Comparison of ENCODE assay signal across 9 mouse cellular contexts in genomic region chr15:79847100-79847499, GRCm38 (mm10). TPM values are rescaled to one million over a fixed set of nuclear protein-coding genes. Genes with fewer than 3 reads are reported as not detected.
DNase-seq lines count a peak whose midpoint lies in the region; ATAC-seq and TF ChIP-seq lines count a peak whose summit lies in the region.
"Had no signal": no experiment of that assay in that cellular context is flagged by ENCODE, and none has a peak within 500 bp of the region (broad histone marks: within the 10 kb centered on the region; RNA-seq: fewer than 3 reads in every experiment).

No protein-coding gene starts in this region.

- H3K4me1 ChIP-seq in heart, adult 2 months (ENCODE audit: control insufficient read depth, insufficient read depth, low read length): peaks cover 4% of the 10 kb centered on the region; the same call in 1 of the 2 replicates
- H3K4me1 ChIP-seq in heart, embryonic 10.5 days: peaks cover 13% of the 10 kb centered on the region
- H3K4me1 ChIP-seq in forebrain, embryonic 11.5 days (replicated peaks; ENCODE audit: control insufficient read depth, insufficient read depth, low read length): peaks cover 2% of the 10 kb centered on the region

- H3K27me3 ChIP-seq in heart, adult 2 months (ENCODE audit: control insufficient read depth, insufficient read depth, low read length): no peaks in the 10 kb centered on the region
- H3K27me3 ChIP-seq in heart, embryonic 10.5 days (ENCODE audit: insufficient read depth, poor library complexity, severe bottlenecking): peaks cover 15% of the 10 kb centered on the region; the same call in 1 of the 2 replicates
- H3K27me3 ChIP-seq in forebrain, embryonic 11.5 days (ENCODE audit: control insufficient read depth, insufficient read depth, low read length): no peaks in the 10 kb centered on the region

- 26% methylated on average over 5 of the region's 5 CpGs for WGBS in heart, adult 2 months
- 21% methylated on average over 5 of the region's 5 CpGs for WGBS in heart, embryonic 10.5 days
- 29% methylated on average over 5 of the region's 5 CpGs for WGBS in forebrain, embryonic 11.5 days

- H3K9me3 ChIP-seq in heart, embryonic 10.5 days: no peaks in the 10 kb centered on the region
- H3K9me3 ChIP-seq in forebrain, embryonic 11.5 days (ENCODE audit: control insufficient read depth, low read length): no peaks in the 10 kb centered on the region
- H3K9me3 ChIP-seq: G1E had no signal

- H3K4me2 ChIP-seq in forebrain, embryonic 11.5 days (ENCODE audit: low read depth, low read length, severe bottlenecking): no peak overlapping the region

- H3K36me3 ChIP-seq in heart, adult 2 months (ENCODE audit: control insufficient read depth, insufficient read depth, low read length): no peaks in the 10 kb centered on the region
- no peaks in the 10 kb centered on the region for H3K36me3 ChIP-seq in heart, embryonic 10.5 days
- H3K36me3 ChIP-seq in forebrain, embryonic 11.5 days (ENCODE audit: control insufficient read depth, insufficient read depth, low read length): no peaks in the 10 kb centered on the region
- H3K36me3 ChIP-seq: G1E had no signal

- H3K9ac ChIP-seq in heart, adult 2 months (ENCODE audit: low read depth, low read length): no peak overlapping the region
- H3K9ac ChIP-seq in forebrain, embryonic 11.5 days (ENCODE audit: low read length): no peak overlapping the region

- no peak overlapping the region for H3K4me3 ChIP-seq in heart, adult 2 months
- H3K4me3 ChIP-seq in heart, embryonic 10.5 days: no peak overlapping the region
- no peak overlapping the region for H3K4me3 ChIP-seq in forebrain, embryonic 11.5 days (ENCODE audit: low read depth, low read length)

- no peaks in the 10 kb centered on the region for H3K79me2 ChIP-seq in heart, adult 2 months (replicated peaks; ENCODE audit: control insufficient read depth, insufficient read depth, low read length)

- peak; percentile 56 to 61 for DNase-seq in heart, adult 2 months
- no peak for DNase-seq in heart, embryonic 10.5 days (ENCODE audit: low spot score)
- DNase-seq in urinary bladder, postnatal 36 days (ENCODE audit: low spot score in 2 of 2): peak; percentile 46 to 61
- no peak for DNase-seq in urinary bladder, adult 2 months (ENCODE audit: low spot score)
- peak; percentile 44 for DNase-seq in heart, postnatal 25 days (ENCODE audit: low spot score)
- DNase-seq in testis, postnatal 10 days (ENCODE audit: low spot score): peak; percentile 78
- no peak for DNase-seq in adrenal gland, adult 2 months
- DNase-seq in forebrain, embryonic 11.5 days (ENCODE audit: low spot score): no peak

- intact Hi-C loops in heart, adult 2 months (cut with DNase I): no loop called here
- intact Hi-C loops in heart, postnatal 25 days (cut with DNase I): no loop called here

- no peak for TF ChIP-seq CTCF in heart, adult 2 months (IDR thresholded peaks at IDR 0.05)

- no peak for ATAC-seq in forebrain, embryonic 11.5 days (replicated peaks; ENCODE audit: low FRiP score)

- no peak for TF ChIP-seq EP300 in heart, adult 2 months (IDR thresholded peaks at IDR 0.05; ENCODE audit: insufficient read depth, low read depth, low read length)

- no peak overlapping the region for H3K27ac ChIP-seq in heart, adult 2 months
- no peak overlapping the region for H3K27ac ChIP-seq in heart, embryonic 10.5 days
- H3K27ac ChIP-seq in forebrain, embryonic 11.5 days (ENCODE audit: low read depth, low read length): no peak overlapping the region

- TF ChIP-seq POLR2A in heart, adult 2 months (IDR thresholded peaks at IDR 0.05; ENCODE audit: insufficient read depth, low read depth, low read length): no peak

RNA-seq across cellular contexts. Expression of gene Cbx6, which starts 12.6 kb away (rescaled TPM):
- 10 to 100 TPM; 21.1 to 21.3 TPM for total RNA-seq in heart, adult 2 months (2021)
- 22.9 and 24.1 TPM in 2 replicates for polyA plus RNA-seq in heart, adult 2 months (2012; rRNA removed)
- polyA plus RNA-seq in heart, embryonic 10.5 days (2016; fragmentation: Nextera tagmentation; extraction: Ambion mirVana): 18.9 and 27.1 TPM in 2 replicates
- 86.2 and 94.3 TPM in 2 replicates for polyA plus RNA-seq in urinary bladder, adult 2 months (2012; rRNA removed)
- total RNA-seq in heart, postnatal 25 days (2021): 10 to 100 TPM; 27.9 to 33.5 TPM
- 10 to 100 TPM; 46.2 to 67.3 TPM for total RNA-seq in adrenal gland, adult 2 months (2021)
- polyA plus RNA-seq in adrenal gland, adult 2 months (2012; rRNA removed): 105 and 106 TPM in 2 replicates
- 31.2 and 32.3 TPM in 2 replicates for polyA plus RNA-seq in forebrain, embryonic 11.5 days (2014; fragmentation: Nextera tagmentation; extraction: Ambion mirVana)

RNA-seq across cellular contexts. Expression of gene Npcd, which starts 13.1 kb away (rescaled TPM):
- under 1 TPM; 0.29 to 0.30 TPM for total RNA-seq in heart, adult 2 months (2021)
- 0.31 TPM in 1 of 2 replicates, not detected in the other for polyA plus RNA-seq in heart, adult 2 months (2012; rRNA removed)
- polyA plus RNA-seq in heart, embryonic 10.5 days (2016; fragmentation: Nextera tagmentation; extraction: Ambion mirVana): not detected in 2 replicates
- 0.47 and 0.87 TPM in 2 replicates for polyA plus RNA-seq in urinary bladder, adult 2 months (2012; rRNA removed)
- total RNA-seq in heart, postnatal 25 days (2021): under 1 TPM in 1 of 2 experiments, not detected in 1; 0.26 TPM
- 1 to 10 TPM; 1.2 to 2.0 TPM for total RNA-seq in adrenal gland, adult 2 months (2021)
- 13.4 and 14.6 TPM in 2 replicates for polyA plus RNA-seq in adrenal gland, adult 2 months (2012; rRNA removed)
- not detected in 2 replicates for polyA plus RNA-seq in forebrain, embryonic 11.5 days (2014; fragmentation: Nextera tagmentation; extraction: Ambion mirVana)
- total RNA-seq: G1E had no signal
- polyA plus RNA-seq: G1E had no signal

RNA-seq across cellular contexts. Expression of gene Nptxr, which starts 42.5 kb away (rescaled TPM):
- 1 to 10 TPM; 1.5 to 1.7 TPM for total RNA-seq in heart, adult 2 months (2021)
- 1.3 and 1.6 TPM in 2 replicates for polyA plus RNA-seq in heart, adult 2 months (2012; rRNA removed)
- 1.1 and 1.2 TPM in 2 replicates for polyA plus RNA-seq in heart, embryonic 10.5 days (2016; fragmentation: Nextera tagmentation; extraction: Ambion mirVana)
- polyA plus RNA-seq in urinary bladder, adult 2 months (2012; rRNA removed): 1.9 and 4.4 TPM in 2 replicates
- 1 to 10 TPM; 1.5 to 1.8 TPM for total RNA-seq in heart, postnatal 25 days (2021)
- 1 to 10 TPM; 4.4 to 7.9 TPM for total RNA-seq in adrenal gland, adult 2 months (2021)
- polyA plus RNA-seq in adrenal gland, adult 2 months (2012; rRNA removed): 5.5 and 6.3 TPM in 2 replicates
- polyA plus RNA-seq in forebrain, embryonic 11.5 days (2014; fragmentation: Nextera tagmentation; extraction: Ambion mirVana): 1.4 and 2.1 TPM in 2 replicates

RNA-seq across cellular contexts. Expression of gene Apobec3, which starts 44.4 kb away (rescaled TPM):
- 1 to 10 TPM; 6.8 to 7.1 TPM for total RNA-seq in heart, adult 2 months (2021)
- 13.9 and 16.3 TPM in 2 replicates for polyA plus RNA-seq in heart, adult 2 months (2012; rRNA removed)
- 9.5 and 10.2 TPM in 2 replicates for polyA plus RNA-seq in heart, embryonic 10.5 days (2016; fragmentation: Nextera tagmentation; extraction: Ambion mirVana)
- 59.2 and 62.1 TPM in 2 replicates for polyA plus RNA-seq in urinary bladder, adult 2 months (2012; rRNA removed)
- 1 to 10 TPM; 6.3 to 6.4 TPM for total RNA-seq in heart, postnatal 25 days (2021)
- total RNA-seq in adrenal gland, adult 2 months (2021): 10 to 100 TPM; 13.1 to 16.5 TPM
- 5.2 and 6.7 TPM in 2 replicates for polyA plus RNA-seq in adrenal gland, adult 2 months (2012; rRNA removed)
- 10.0 and 10.6 TPM in 2 replicates for polyA plus RNA-seq in forebrain, embryonic 11.5 days (2014; fragmentation: Nextera tagmentation; extraction: Ambion mirVana)

Comparison
In these comparisons a context has a peak if more than half of its experiments do, and no peak if none do; other contexts are left out.
1. DNase-seq: peak in heart, adult 2 months (2 of 2), urinary bladder, postnatal 36 days (2 of 2), heart, postnatal 25 days (single experiment) and testis, postnatal 10 days (single experiment); none in heart, embryonic 10.5 days (single experiment), urinary bladder, adult 2 months (single experiment), adrenal gland, adult 2 months (single experiment) and forebrain, embryonic 11.5 days (single experiment).